Mouse (Mus musculus): ENCODE results near the gene Tmem126a. TPM values are rescaled to one million over a fixed set of nuclear protein-coding genes. Genes with fewer than 3 reads are reported as not detected.

Gene Tmem126a
- polyA plus RNA-seq, 1 experiment from 2014 or later: 112 TPM

GRCm38 (mm10) chr7:90443101-90444091 is 13.6 kb downstream of the Tmem126a start:
- no peaks in the 10 kb centered on the region for H3K27me3 ChIP-seq
- peak overlapping the region; percentile 98 for H3K27ac ChIP-seq
- WGBS: under 1% methylated on average over 110 of the region's 123 CpGs
- H3K4me3 ChIP-seq: peak overlapping the region; percentile 99
- ATAC-seq (ENCODE audit: insufficient number of reproducible peaks, insufficient read depth, low FRiP score, low TSS enrichment, low read depth): peak; percentile 67
- H3K4me1 ChIP-seq: peaks cover 5% of the 10 kb centered on the region; the same call in 1 of the 2 replicates
- peak overlapping the region; percentile 100 for H3K9ac ChIP-seq
- H3K36me3 ChIP-seq: 0 out of 2 replicates have a peak, but pooled peaks cover 3% of the 10 kb centered on the region
- peak overlapping the region; percentile 96 for H3K4me2 ChIP-seq
- no peaks in the 10 kb centered on the region for H3K9me3 ChIP-seq

GRCm38 (mm10) chr7:90442518-90443080 is 14.4 kb downstream of the Tmem126a start, which contains the start of gene Crebzf:
Gene Crebzf, plus strand, starts transcription at chr7:90442729.
- Histone ChIP-seq H3K9ac (peak within 1 kb of the TSS; percentile 100), H3K4me2 (peak within 1 kb of the TSS; percentile 96), H3K36me3 (0 out of 2 replicates have a peak, but pooled peaks cover 2% of the 10 kb centered on the region), H3K4me3 (peak within 1 kb of the TSS; percentile 99), H3K27ac (peak within 1 kb of the TSS; percentile 98), H3K4me1 (peaks cover 5% of the 10 kb centered on the region; the same call in 1 of the 2 replicates), H3K27me3 (no peaks in the 10 kb centered on the region), H3K9me3 (no peaks in the 10 kb centered on the region)
- under 1% methylated on average over 43 of the region's 54 CpGs for WGBS
- peak; percentile 97 for ATAC-seq (ENCODE audit: insufficient number of reproducible peaks, insufficient read depth, low FRiP score, low TSS enrichment, low read depth)

GRCm38 (mm10) chr7:90442070-90442469 is 15.0 kb downstream of the Tmem126a start:
- H3K9ac ChIP-seq: peak overlapping the region; percentile 100
- H3K27me3 ChIP-seq: no peaks in the 10 kb centered on the region

GRCm38 (mm10) chr7:90440044-90440443 is 17.0 kb downstream of the Tmem126a start:
- Histone ChIP-seq H3K9ac (no peak overlapping the region), H3K36me3 (no peaks in the 10 kb centered on the region), H3K4me2 (no peak overlapping the region), H3K4me1 (0 out of 2 replicates have a peak, but pooled peaks cover 3% of the 10 kb centered on the region), H3K9me3 (no peaks in the 10 kb centered on the region), H3K27ac (no peak overlapping the region), H3K4me3 (no peak overlapping the region), H3K27me3 (no peaks in the 10 kb centered on the region)
- no peak for ATAC-seq (ENCODE audit: insufficient number of reproducible peaks, insufficient read depth, low FRiP score, low TSS enrichment, low read depth)
- WGBS: 87% methylated on average over 4 of the region's 4 CpGs

More at GRCm38 (mm10) chr7:90442070-90442469, 15.0 kb downstream of the Tmem126a start:
- 11% methylated on average over 4 of the region's 4 CpGs for WGBS
- H3K4me1 ChIP-seq: peaks cover 5% of the 10 kb centered on the region; the same call in 1 of the 2 replicates
- peak overlapping the region; percentile 99 for H3K4me3 ChIP-seq
- no peaks in the 10 kb centered on the region for H3K36me3 ChIP-seq
- H3K4me2 ChIP-seq: peak overlapping the region; percentile 96
- ATAC-seq (ENCODE audit: insufficient number of reproducible peaks, insufficient read depth, low FRiP score, low TSS enrichment, low read depth): no peak
- H3K9me3 ChIP-seq: no peaks in the 10 kb centered on the region
- H3K27ac ChIP-seq: peak overlapping the region; percentile 48; the same call in 1 of the 2 replicates

GRCm38 (mm10) chr7:90432221-90432620 is 24.8 kb downstream of the Tmem126a start:
- H3K4me2 ChIP-seq: no peak overlapping the region
- no peaks in the 10 kb centered on the region for H3K36me3 ChIP-seq
- H3K27ac ChIP-seq: no peak overlapping the region
- no peaks in the 10 kb centered on the region for H3K27me3 ChIP-seq
- no peaks in the 10 kb centered on the region for H3K9me3 ChIP-seq
- no peak for ATAC-seq (ENCODE audit: insufficient number of reproducible peaks, insufficient read depth, low FRiP score, low TSS enrichment, low read depth)
- H3K4me1 ChIP-seq: no peaks in the 10 kb centered on the region
- H3K4me3 ChIP-seq: no peak overlapping the region
- no peak overlapping the region for H3K9ac ChIP-seq

- Histone ChIP-seq H3K4me3 (peak overlapping the region; percentile 41), H3K4me1 (peaks cover 6% of the 10 kb centered on the region; the same call in 1 of the 2 replicates), H3K4me2 (peak overlapping the region; percentile 74), H3K9ac (peak overlapping the region; percentile 68), H3K9me3 (no peaks in the 10 kb centered on the region), H3K27ac (no peak overlapping the region), H3K27me3 (no peaks in the 10 kb centered on the region), H3K36me3 (no peaks in the 10 kb centered on the region)
- ATAC-seq (ENCODE audit: insufficient number of reproducible peaks, insufficient read depth, low FRiP score, low TSS enrichment, low read depth): no peak
- WGBS: 69% methylated on average over 9 of the region's 9 CpGs
Measured at GRCm38 (mm10) chr7:90427006-90427405, 30.0 kb downstream of the Tmem126a start.

- Histone ChIP-seq H3K4me1 (peaks cover 6% of the 10 kb centered on the region; the same call in 1 of the 2 replicates), H3K4me3 (peak within 1 kb of the TSS; percentile 41), H3K9ac (peak within 1 kb of the TSS; percentile 68), H3K9me3 (no peaks in the 10 kb centered on the region), H3K36me3 (no peaks in the 10 kb centered on the region), H3K4me2 (peak within 1 kb of the TSS; percentile 74), H3K27me3 (no peaks in the 10 kb centered on the region), H3K27ac (no peak within 1 kb of the TSS)
- WGBS: 20% methylated on average over 29 of the region's 29 CpGs
- ATAC-seq (ENCODE audit: insufficient number of reproducible peaks, insufficient read depth, low FRiP score, low TSS enrichment, low read depth): peak; percentile 100
Measured at GRCm38 (mm10) chr7:90426020-90427001, 30.7 kb downstream of the Tmem126a start, which contains the start of gene Ccdc89. Gene Ccdc89, plus strand, starts transcription at chr7:90426577.

- Histone ChIP-seq H3K9me3 (no peaks in the 10 kb centered on the region), H3K9ac (no peak overlapping the region), H3K27me3 (no peaks in the 10 kb centered on the region), H3K36me3 (no peaks in the 10 kb centered on the region), H3K4me3 (no peak overlapping the region), H3K27ac (no peak overlapping the region), H3K4me1 (no peaks in the 10 kb centered on the region), H3K4me2 (no peak overlapping the region)
- WGBS: 55% methylated on average over 3 of the region's 3 CpGs
- no peak for ATAC-seq (ENCODE audit: insufficient number of reproducible peaks, insufficient read depth, low FRiP score, low TSS enrichment, low read depth)
Measured at GRCm38 (mm10) chr7:90409934-90410333, 47.1 kb downstream of the Tmem126a start.
